Mouse (Mus musculus): ENCODE data around the gene Crmp1.

The Crmp1 gene

DNA sequence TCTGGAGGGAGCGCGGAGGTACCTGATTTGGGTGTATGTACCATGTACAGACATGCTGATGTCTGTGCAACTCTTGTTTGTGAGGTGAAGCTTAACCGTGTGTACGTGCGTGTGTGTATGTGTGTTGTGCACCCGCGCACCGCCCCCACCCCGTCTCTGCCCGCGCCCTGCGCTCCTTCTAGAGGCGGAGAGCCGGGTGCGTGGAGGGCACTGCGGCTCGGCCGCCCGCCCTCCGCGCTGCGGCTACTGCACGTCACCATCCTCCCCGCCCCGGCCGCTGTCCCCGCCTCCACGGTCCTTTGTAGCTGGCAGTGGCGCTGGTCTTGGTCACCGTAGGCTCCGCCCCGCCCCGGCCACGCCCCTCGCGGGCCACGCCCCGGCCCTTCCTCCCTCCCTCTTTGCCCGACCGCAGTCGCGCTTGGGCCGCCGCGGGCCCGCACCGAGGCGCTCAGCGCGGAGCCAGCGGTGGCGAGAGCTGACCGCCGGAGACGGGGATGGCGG lies at the start of gene Crmp1:
Gene Crmp1, plus strand, starts transcription at position 290 of the 501 bp plus-strand sequence.
- no peak for DNase-seq

DNA sequence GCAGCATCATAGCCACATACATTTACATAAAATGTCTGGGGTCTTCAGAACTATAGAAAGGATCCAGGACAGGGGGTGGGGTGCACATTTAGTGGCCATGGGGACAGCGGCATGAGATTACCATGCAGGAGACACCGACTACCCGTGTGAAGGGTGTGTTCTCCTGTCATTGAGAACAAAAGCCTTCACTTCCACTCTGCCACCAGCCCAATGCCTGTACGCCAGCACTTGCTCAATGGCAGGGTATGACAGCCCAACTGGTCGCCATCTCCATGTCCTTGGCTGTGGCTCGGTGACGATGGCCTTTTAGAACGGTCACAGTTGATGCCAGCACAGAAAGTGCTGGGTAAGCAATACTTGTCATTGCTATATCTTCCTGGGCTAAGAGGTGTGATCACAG lies 45.5 kb upstream of the Crmp1 start:
- no peak for DNase-seq

DNA sequence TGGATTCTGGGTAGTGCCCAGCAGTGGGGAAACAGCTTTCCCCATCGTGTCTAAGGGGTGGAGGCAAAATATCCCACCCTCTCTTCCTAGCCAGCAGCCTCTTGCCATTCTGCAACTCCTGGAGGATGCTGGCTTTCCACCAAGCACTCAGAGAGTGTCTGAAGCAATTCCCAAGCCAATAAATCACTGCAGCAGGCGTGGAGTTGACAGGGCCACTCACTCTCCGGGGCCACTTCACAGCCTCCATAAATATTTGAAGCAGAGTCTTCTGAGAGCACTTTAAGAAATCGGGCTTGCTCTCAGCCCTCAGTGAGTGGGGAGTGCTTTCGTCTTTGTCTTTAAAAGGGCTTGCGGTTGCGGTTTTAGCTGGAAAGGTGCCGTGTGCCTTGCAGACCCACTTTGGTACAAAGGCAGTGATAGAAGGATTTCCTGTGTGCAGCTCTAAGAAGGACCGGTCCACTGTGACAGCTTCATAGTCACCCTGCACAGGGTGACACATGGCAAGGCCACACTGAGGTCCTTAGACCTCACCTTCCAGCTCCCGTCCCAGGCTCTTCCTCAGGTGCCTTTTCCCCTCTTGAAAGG lies 45.0 kb upstream of the Crmp1 start:
- peak; percentile 12 for DNase-seq

DNA sequence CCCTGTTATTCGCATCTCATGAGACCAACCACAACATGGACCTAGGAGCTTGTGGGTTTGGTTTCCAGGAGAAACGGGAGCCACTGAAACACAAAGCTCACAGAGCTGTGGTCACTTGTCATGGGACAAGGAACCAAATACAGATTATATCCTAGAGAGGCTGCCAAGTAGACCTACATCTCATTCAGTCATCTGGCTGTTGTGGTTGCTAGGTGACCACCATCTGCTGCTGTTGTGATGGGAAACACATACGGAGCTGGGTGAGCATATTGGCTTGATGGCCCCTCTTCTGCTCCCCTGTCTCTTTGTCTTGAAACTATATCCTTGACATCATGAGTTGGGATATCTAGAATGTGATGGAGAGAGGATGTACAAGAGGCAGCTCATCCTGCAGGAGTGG lies 44.3 kb upstream of the Crmp1 start:
- DNase-seq, result no peak

DNA sequence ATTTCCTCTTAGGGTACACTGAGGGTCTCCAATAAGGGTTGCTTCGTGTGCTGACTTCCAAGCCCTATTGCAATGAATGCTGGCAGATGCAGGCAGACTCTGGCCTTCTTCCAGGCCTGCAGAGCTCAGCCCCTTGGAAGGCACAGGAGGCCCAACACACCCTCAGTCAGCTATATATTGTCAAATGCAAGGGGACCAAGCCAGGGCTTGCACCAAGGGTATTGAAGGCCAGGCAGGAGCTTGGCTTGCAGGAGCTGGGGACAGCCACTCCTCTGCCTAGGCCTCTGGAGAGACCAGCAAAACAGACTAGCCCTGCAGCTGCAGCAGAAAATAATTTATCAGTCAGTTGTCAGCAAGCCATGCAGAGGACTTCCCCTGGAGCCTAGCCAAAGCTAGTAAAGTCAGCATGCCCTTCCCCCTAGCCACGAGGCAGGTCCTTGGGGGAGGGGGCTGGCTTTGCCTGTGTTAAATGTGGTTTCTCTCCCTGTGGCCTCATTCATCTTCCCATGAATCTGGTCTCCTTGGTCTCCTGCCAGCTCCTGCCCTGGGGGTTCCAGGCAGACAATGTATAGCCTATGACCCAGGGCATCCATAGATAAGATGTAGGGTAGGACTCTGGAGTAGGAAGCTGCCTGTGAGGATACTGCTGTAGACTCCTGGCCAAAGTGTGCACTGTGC lies 43.6 kb upstream of the Crmp1 start:
- DNase-seq, result peak; percentile 25

DNA sequence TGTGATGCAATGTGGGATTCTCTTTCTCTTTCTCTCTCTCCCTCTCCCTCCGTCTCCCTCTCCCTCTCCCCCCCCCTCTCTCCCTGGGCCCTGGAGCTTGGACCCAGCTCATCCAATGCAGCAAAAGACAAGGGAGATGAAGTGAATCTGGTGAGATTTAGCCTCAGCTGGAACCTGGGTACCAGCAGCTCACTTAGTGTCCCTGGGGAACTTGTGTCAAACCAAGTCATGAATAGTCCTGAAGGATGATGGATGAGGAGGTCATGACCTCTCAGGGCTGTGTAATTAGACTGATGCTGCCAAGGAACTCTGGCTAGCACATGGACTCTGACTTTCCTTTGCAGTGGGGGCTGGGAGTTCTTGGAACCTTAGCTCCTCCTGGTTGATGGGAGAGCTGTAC lies 39.5 kb upstream of the Crmp1 start:
- DNase-seq, result no peak

DNA sequence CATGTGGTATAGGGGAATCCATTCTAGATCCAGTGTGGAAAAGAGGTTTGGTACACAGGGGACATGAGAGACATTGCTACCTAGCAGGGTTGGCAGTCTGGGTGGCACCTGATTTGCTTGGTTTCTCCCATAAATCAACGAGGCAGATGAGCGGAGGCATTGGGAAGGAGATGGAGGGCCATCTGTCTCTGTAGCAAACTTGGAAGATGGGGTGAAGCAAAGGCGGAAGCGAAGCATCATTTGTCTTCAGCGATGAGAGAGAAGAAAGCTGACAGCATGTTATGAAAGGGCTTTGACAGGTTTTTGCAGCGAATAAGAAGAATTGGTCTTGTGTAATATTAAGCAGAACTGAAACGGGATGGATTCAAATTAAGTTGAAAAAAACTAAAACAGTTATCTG lies 36.9 kb upstream of the Crmp1 start:
- no peak for DNase-seq

DNA sequence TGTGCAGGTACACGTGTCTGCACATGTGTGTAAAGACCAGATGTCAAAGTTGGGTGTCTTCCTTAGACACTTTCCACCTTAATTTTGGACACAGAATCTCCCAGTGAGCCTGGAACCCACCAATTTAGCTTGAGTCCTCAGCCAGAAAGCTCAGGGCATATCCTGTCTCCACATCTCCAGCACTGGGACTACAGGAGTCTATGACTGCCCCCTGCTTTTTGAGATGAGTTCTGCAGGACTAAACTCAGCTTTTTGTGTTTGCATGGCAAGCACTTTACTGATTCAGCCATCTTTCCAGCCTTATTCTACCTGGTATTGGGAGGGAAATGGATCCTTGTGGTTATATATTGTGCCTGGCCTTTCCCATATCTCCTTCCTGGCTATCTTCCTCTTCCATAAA lies 36.3 kb upstream of the Crmp1 start:
- DNase-seq, result no peak

DNA sequence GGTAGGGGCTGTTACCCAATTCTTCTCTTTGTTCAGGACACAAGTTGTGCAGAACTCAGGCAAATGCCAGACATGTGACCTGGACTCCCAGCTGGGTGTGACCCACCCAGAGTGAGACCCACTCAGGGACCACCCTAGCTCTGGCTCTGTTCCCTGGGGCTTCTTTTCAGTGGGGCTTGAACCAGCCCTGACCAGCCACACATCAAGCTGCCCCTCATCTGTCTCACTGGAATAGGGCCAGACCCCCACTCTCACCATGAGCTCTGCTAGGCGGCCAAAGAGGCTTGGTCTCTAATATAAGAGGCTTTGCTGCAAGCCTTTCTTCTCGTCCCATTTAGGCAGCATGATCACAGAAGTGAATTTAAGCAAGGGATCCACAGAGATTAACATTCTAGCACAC lies 35.4 kb upstream of the Crmp1 start:
- DNase-seq, result no peak

DNA sequence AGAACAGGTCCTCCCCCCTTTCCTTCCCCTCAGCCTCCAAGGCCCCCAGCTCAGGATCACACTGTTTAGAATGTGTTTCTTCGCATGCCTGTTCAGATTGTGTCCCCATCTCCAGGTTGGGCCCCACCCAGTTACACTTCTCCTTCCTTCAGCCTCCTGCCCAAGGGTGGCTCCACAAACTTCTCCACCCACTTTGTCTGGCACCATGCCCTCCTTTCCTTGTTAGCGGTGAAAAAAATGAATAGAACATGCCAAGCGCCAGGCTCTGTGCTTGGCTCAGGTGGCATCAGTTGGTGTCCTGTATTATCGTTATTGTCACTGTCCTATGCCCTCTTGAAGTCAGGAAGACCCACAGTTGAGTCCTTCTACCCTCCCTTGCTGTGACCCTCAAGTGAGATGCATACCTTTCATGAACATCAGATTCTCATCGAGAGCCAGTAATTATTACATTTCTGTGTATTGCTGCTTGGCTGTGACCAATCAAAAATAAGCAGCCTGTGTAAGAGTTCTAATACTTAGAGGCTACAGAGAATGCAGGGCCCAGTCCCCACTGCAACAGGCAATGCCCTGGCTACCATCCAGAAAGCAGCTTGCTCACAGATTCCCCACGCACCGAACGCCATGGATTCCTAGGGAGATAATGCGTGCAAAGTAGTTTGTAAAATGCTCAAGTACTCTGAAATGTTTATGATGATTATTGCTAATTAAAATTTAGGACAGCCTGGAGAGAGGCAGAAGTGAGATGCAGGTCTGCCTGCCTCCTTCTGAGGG lies 28.6 kb upstream of the Crmp1 start:
- no peak for DNase-seq

DNA sequence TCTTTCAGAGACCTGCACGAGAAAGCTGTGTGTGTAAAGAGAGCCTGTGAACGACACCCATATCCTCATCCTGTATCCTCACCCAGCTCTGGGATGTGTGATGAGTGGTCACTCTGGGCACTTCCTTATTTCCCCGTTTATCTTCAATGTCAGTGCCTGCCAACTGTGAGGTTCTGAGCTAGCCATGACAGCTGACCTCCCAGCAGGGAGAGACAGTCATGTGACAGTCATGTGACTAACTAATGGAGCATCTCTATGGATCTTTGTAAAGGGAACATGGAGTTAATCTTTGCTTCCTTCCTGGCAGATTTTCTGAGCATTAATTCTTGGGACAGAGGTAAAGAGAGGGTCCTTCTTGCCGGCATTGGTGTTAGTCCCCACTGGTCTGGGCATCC lies 28.0 kb upstream of the Crmp1 start:
- no peak for DNase-seq

DNA sequence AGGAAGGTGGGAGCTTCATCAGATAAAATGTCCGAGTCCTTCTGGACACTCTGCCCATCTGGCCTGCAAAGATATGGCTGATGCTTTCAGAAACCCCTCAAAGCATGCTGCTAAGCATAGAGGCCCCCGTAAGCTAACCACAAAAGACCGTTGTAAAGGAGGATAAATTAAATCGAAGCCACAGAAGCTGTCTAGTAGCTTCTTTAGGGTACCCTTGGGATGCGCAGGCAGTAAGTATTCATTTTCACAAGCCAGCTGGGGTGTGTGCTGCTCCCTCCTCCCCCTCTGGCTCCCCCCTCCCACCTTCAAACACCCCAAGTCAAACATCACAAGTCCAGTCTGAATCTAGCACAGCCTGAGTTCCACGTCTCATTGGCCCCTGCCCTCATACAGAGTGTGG lies 27.1 kb upstream of the Crmp1 start:
- DNase-seq, result no peak

DNA sequence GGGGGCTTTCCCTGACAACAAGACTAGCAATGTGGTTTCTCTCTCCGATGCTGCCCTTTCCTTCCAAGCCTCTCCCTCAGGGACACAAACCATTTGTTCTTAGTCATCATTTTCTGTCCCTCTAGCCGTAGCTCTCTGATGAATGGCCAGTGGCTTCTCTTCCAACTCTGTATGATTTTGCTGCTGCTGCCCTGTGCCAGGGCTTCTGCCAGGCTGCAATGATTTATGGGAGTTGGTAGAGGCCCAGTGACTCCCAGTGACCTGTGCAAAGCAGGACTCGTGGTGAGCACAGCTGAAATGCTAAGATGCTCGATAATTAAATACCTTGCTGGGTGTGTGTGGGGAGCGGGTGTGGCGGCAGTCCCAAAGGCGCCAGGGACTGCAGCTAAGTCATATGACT lies 26.5 kb upstream of the Crmp1 start:
- no peak for DNase-seq

DNA sequence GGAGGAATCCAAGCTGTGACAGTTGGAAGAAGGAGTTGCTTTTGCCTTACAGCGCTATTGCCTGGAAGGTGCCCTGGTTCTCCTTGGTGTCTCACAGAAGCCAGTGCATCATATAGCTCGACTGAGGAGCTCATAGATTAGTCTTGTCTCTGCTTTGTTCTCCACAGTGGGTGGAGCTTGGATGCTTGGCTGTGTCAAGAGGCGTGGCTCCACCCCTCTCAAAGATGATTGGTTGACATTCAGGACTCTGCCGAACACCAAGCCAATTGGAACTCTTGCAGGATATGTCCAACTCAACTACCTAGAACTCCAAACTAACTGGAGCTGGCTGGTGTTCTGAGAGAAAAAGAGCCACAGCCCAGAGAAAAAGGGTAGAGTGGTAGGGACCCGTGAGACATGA lies 22.1 kb upstream of the Crmp1 start:
- no peak for DNase-seq

DNA sequence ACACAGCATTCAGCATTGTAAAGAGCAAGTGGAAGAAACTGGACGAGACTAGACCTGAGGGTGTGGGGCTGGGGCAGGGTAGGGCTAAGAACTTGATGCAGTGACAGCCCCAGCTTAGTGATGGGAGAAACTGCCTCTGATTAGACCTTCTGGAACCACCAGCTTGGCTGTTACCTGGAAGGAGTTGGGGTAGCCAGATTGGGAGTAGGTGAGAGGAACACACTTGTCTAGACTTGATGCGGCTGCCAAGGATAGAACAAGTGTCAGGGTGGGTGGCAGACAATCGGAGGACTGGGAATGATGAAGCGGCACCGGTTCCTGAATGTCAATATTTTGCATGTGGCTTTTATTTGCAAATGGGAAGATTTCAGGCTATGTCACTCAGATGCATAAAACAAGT lies 21.2 kb upstream of the Crmp1 start:
- no peak for DNase-seq

DNA sequence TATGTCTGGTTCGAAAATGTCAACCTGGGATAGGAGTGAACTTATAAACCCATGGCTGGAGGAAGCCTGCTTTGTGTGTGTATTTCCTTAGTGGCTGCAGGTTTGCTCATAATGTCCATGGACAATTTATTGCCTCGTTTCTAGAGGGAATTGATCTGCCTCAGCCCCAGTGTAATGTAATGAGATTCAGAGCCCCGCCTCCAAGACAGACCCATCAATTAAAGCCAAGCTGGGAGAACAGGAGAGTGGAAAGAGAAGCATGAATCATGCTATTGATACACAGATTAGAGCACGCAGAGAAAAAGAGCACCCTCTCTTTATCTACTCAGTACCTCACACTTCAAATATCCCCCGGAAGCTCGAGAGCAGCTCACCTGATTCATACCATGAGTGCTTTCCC lies 20.2 kb upstream of the Crmp1 start:
- no peak for DNase-seq

DNA sequence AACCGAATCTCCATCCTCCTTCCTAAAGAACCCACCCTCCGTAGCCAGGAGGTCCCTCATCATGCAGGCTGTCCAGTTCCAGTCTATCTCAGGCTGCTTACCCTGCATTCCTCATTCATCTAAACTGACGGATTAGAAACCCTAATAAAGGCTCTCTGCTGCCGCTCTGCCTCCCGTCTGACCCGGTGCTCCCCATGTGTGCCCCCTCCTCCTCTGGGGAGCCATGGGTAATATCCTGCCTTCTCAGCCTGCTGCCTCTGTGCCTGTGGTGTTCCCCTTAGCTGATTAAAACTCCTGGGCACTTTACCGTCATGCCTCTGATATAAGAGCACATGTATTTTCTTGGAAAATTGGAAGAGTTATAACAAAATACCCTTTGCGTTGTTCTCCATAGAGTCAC lies 19.4 kb upstream of the Crmp1 start:
- no peak for DNase-seq

DNA sequence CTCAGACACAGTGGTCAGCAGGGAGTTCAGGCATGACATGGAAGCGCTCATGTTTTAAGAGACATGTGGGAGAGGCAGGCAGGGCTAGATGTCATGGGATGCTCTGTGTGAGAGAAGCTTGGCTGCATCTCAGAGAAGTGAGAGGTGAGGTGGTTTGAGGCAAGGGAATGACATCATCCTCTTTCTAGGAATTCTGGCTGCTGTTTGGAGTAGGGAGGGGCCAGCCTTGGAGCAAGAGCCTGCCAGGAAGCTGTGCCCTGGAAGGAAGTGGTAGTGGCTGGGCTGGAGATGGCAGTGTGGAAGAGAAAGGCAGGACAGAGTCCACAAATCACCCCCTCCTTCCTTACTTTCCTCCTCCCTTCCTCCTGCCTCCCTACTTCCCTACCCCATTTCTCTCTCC lies 16.0 kb upstream of the Crmp1 start:
- no peak for DNase-seq

DNA sequence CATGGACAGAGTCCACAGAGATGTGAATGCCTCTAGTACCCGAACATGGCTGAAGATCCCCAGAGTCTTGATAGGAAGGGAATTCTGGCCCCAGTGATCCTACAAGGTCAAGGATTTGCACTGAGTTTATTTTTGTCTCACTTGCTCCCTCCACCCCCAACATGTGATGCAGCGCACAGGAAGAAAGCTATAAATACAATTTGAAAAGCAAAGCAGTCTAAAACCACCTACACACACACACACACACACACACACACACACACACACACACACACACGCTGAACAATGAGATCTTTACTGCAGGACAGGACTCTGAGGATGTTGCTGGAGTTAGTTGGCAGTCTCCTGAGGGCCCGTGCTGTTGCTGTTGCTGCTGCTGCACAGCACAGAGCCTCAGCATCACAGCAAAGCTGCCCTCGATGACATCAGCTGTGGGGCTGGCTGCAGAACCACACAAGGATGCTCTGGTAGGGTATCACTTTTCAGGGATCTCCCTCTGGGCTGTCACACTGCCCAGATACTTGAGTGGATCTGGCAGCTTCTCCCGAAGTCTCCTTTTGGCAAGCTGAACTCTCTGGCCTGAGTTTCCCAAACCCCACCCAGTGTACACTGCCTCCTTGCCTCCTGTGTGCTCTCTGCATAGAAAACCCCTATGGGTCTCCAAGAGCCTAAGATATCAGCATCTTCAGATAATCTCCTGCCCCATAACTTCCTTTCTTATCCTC lies 13.6 kb upstream of the Crmp1 start:
- no peak for DNase-seq

DNA sequence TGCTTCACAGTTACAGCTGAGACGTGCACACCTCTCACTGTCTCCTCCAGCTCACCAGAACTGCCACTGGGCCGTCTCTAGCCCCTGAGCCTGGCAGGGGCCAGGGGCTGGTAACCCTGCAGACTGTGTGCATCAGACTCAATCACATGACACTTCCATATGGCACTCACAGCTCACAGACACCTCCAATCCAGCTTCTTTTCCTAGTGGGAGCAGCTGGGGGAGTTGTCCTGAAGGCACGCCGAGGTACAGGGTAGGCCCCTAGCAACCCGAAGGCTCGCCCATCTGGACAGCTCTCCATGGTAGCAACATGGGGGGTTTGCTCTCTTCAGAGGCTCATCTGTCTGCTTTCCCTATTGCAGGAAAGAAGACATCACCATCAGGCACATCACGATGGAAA lies 12.8 kb upstream of the Crmp1 start:
- no peak for DNase-seq

DNA sequence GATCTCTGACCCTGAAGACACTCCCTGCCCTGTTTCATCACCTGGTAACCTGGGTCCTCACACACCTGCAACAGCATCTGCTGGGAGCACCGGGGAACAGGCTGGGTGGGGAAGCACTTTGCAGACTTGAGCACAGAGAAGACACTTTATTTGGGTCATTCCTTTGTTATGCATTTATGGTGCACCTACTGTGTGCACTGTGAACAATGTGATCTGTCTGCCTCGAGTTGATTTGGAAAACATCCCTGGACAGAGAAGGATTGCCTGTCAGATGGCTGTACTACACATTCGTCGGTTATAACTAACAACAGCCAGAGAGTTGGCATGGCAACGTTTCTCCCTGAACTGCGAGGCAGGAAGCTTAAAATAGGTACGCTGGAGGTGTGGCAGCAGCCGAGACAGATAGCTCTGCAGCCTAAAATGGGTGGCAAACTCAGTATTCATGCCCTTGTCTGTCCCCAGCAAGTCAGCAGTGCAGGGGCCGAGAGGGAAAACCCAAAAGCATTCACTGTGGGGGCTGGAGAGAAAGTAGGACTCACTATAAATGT lies 8.7 kb upstream of the Crmp1 start:
- no peak for DNase-seq

DNA sequence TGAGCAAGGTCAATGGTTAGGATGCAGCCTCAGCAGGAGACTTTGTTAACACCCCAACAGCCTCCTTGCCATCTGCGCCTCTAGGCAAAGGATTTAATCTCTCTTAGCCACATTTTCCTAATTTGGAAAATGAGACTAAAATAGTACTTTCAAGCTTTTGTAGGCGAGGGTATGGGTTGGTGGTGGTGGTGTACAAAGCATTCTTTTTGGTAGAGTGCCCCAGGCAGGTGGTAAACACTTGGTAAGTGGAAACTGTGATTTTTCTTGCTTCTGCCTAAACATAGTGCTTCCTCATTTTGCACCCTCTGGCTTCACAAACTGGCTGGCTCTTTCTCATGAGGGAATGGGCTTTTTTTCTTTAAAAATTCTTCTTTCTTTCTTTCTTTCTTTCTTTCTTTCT lies 3.1 kb upstream of the Crmp1 start:
- no peak for DNase-seq

DNA sequence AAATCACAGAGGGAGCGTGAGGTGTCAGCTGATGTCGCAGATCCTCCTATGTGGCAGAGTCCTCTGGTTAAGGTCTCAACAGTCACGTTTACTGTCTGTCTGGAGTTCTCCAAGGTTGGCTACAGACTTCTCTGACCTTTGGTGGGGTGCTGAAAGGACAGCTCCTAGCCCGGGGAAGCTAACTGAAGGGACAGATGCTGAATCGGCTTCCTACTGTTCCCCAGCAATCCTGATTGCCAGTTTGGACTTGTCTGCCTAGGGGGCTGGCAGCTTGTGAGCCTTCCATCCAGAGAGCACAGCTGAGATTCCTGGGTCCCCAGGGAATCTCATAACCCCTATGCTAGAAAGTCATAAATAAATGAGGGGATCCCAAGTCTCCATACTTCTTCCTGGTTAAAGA lies 1.2 kb upstream of the Crmp1 start:
- DNase-seq, result no peak
